Mouse (Mus musculus): ENCODE results near the gene Mfsd11. TPM values are rescaled to one million over a fixed set of nuclear protein-coding genes. Genes with fewer than 3 reads are reported as not detected.
A peak's percentile ranks its signal among the peaks of the same experiment; 100 is the strongest.

The Mfsd11 gene
- polyA plus RNA-seq (2016; fragmentation: Nextera tagmentation; extraction: Ambion mirVana) = 38.9 and 46.3 TPM in 2 replicates

- under 1% methylated on average over 75 of the region's 91 CpGs for WGBS
- Histone ChIP-seq H3K27me3 (no peaks in the 10 kb centered on the region), H3K36me3 (peaks cover 34% of the 10 kb centered on the region), H3K9ac (replicated peaks) (peak within 1 kb of the TSS; percentile 99), H3K27ac (replicated peaks) (peak within 1 kb of the TSS; percentile 96), H3K9me3 (no peaks in the 10 kb centered on the region), H3K4me1 (peaks cover 22% of the 10 kb centered on the region), H3K4me3 (peak within 1 kb of the TSS; percentile 92), H3K4me2 (replicated peaks) (peak within 1 kb of the TSS; percentile 84)
- ATAC-seq (ENCODE audit: low FRiP score, low read depth) = peak; percentile 41
Observed at GRCm38 (mm10) chr11:116852291-116852890, at the start of gene Mfsd11. Gene Mfsd11, plus strand, starts transcription at chr11:116852440.

- no peaks in the 10 kb centered on the region for H3K9me3 ChIP-seq
- no peak overlapping the region for H3K4me2 ChIP-seq (replicated peaks)
- H3K27ac ChIP-seq (replicated peaks) = no peak overlapping the region
- H3K4me3 ChIP-seq = no peak overlapping the region
- ATAC-seq (ENCODE audit: low FRiP score, low read depth) = no peak
- H3K36me3 ChIP-seq = 0 out of 2 replicates have a peak, but pooled peaks cover 2% of the 10 kb centered on the region
- no peak overlapping the region for H3K9ac ChIP-seq (replicated peaks)
- WGBS = 92% methylated on average over 5 of the region's 5 CpGs
- H3K27me3 ChIP-seq = no peaks in the 10 kb centered on the region
- H3K4me1 ChIP-seq = no peaks in the 10 kb centered on the region
Observed at GRCm38 (mm10) chr11:116802709-116803108, 49.5 kb upstream of the Mfsd11 start.

GRCm38 (mm10) chr11:116806136-116807071 lies 45.8 kb upstream of the Mfsd11 start:
- Histone ChIP-seq H3K27me3 (peaks cover 3% of the 10 kb centered on the region), H3K9me3 (no peaks in the 10 kb centered on the region), H3K4me1 (peaks cover 23% of the 10 kb centered on the region), H3K4me2 (replicated peaks) (no peak overlapping the region), H3K27ac (replicated peaks) (no peak overlapping the region), H3K36me3 (0 out of 2 replicates have a peak, but pooled peaks cover 2% of the 10 kb centered on the region), H3K9ac (replicated peaks) (no peak overlapping the region), H3K4me3 (no peak overlapping the region)
- 86% methylated on average over 15 of the region's 15 CpGs for WGBS
- no peak for ATAC-seq (ENCODE audit: low FRiP score, low read depth)

GRCm38 (mm10) chr11:116807116-116807515 lies 45.1 kb upstream of the Mfsd11 start:
- Histone ChIP-seq H3K36me3 (0 out of 2 replicates have a peak, but pooled peaks cover 2% of the 10 kb centered on the region), H3K4me1 (peaks cover 30% of the 10 kb centered on the region), H3K9me3 (no peaks in the 10 kb centered on the region), H3K27ac (replicated peaks) (no peak overlapping the region), H3K4me2 (replicated peaks) (no peak overlapping the region), H3K27me3 (peaks cover 3% of the 10 kb centered on the region), H3K4me3 (no peak overlapping the region), H3K9ac (replicated peaks) (no peak overlapping the region)
- ATAC-seq (ENCODE audit: low FRiP score, low read depth) = no peak
- 65% methylated on average over 7 of the region's 7 CpGs for WGBS

GRCm38 (mm10) chr11:116807526-116807925 lies 44.7 kb upstream of the Mfsd11 start:
- Histone ChIP-seq H3K27ac (replicated peaks) (no peak overlapping the region), H3K9me3 (no peaks in the 10 kb centered on the region), H3K27me3 (peaks cover 3% of the 10 kb centered on the region), H3K4me2 (replicated peaks) (no peak overlapping the region), H3K36me3 (0 out of 2 replicates have a peak, but pooled peaks cover 2% of the 10 kb centered on the region), H3K9ac (replicated peaks) (no peak overlapping the region), H3K4me3 (no peak overlapping the region), H3K4me1 (peaks cover 34% of the 10 kb centered on the region)
- 85% methylated on average over 2 of the region's 3 CpGs for WGBS
- no peak for ATAC-seq (ENCODE audit: low FRiP score, low read depth)

GRCm38 (mm10) chr11:116807938-116808606 lies 44.2 kb upstream of the Mfsd11 start:
- no peak overlapping the region for H3K9ac ChIP-seq (replicated peaks)
- H3K27me3 ChIP-seq = peaks cover 3% of the 10 kb centered on the region
- no peak overlapping the region for H3K4me2 ChIP-seq (replicated peaks)
- no peak overlapping the region for H3K4me3 ChIP-seq
- H3K4me1 ChIP-seq = peaks cover 39% of the 10 kb centered on the region
- WGBS = 27% methylated on average over 7 of the region's 7 CpGs
- 0 out of 2 replicates have a peak, but pooled peaks cover 2% of the 10 kb centered on the region for H3K36me3 ChIP-seq
- ATAC-seq (ENCODE audit: low FRiP score, low read depth) = no peak
- peak overlapping the region; percentile 2 for H3K27ac ChIP-seq (replicated peaks)
- no peaks in the 10 kb centered on the region for H3K9me3 ChIP-seq

GRCm38 (mm10) chr11:116808811-116809395 lies 43.3 kb upstream of the Mfsd11 start:
- Histone ChIP-seq H3K9ac (replicated peaks) (no peak overlapping the region), H3K27me3 (peaks cover 3% of the 10 kb centered on the region), H3K27ac (replicated peaks) (peak overlapping the region; percentile 2; the same call in 1 of the 2 replicates), H3K9me3 (no peaks in the 10 kb centered on the region), H3K4me1 (peaks cover 47% of the 10 kb centered on the region), H3K4me3 (no peak overlapping the region), H3K36me3 (0 out of 2 replicates have a peak, but pooled peaks cover 2% of the 10 kb centered on the region), H3K4me2 (replicated peaks) (no peak overlapping the region)
- ATAC-seq (ENCODE audit: low FRiP score, low read depth) = no peak
- 76% methylated on average over 11 of the region's 11 CpGs for WGBS

GRCm38 (mm10) chr11:116809520-116809919 lies 42.7 kb upstream of the Mfsd11 start:
- Histone ChIP-seq H3K27ac (replicated peaks) (peak overlapping the region; percentile 98; the same call in 1 of the 2 replicates), H3K36me3 (no peaks in the 10 kb centered on the region), H3K27me3 (peaks cover 3% of the 10 kb centered on the region), H3K4me3 (no peak overlapping the region), H3K9me3 (no peaks in the 10 kb centered on the region), H3K9ac (replicated peaks) (no peak overlapping the region), H3K4me2 (replicated peaks) (no peak overlapping the region), H3K4me1 (peaks cover 54% of the 10 kb centered on the region)
- ATAC-seq (ENCODE audit: low FRiP score, low read depth) = no peak
- 79% methylated on average over 8 of the region's 8 CpGs for WGBS

GRCm38 (mm10) chr11:116810528-116810927 lies 41.7 kb upstream of the Mfsd11 start:
- peaks cover 3% of the 10 kb centered on the region for H3K27me3 ChIP-seq
- peak overlapping the region; percentile 34; the same call in 1 of the 2 replicates for H3K4me3 ChIP-seq
- ATAC-seq (ENCODE audit: low FRiP score, low read depth) = no peak
- H3K27ac ChIP-seq (replicated peaks) = peak overlapping the region; percentile 98
- H3K9me3 ChIP-seq = no peaks in the 10 kb centered on the region
- H3K4me1 ChIP-seq = peaks cover 63% of the 10 kb centered on the region
- peak overlapping the region; percentile 59 for H3K9ac ChIP-seq (replicated peaks)
- H3K4me2 ChIP-seq (replicated peaks) = peak overlapping the region; percentile 55
- no peaks in the 10 kb centered on the region for H3K36me3 ChIP-seq
- 36% methylated on average over 11 of the region's 11 CpGs for WGBS

- H3K9me3 ChIP-seq = no peaks in the 10 kb centered on the region
- peak overlapping the region; percentile 34 for H3K4me3 ChIP-seq
- peak overlapping the region; percentile 55 for H3K4me2 ChIP-seq (replicated peaks)
- peaks cover 3% of the 10 kb centered on the region for H3K27me3 ChIP-seq
- 2% methylated on average over 31 of the region's 32 CpGs for WGBS
- H3K4me1 ChIP-seq = peaks cover 69% of the 10 kb centered on the region
- H3K27ac ChIP-seq (replicated peaks) = peak overlapping the region; percentile 98
- ATAC-seq (ENCODE audit: low FRiP score, low read depth) = peak; percentile 90
- H3K36me3 ChIP-seq = no peaks in the 10 kb centered on the region
- peak overlapping the region; percentile 59 for H3K9ac ChIP-seq (replicated peaks)
Observed at GRCm38 (mm10) chr11:116810983-116811901, 41.0 kb upstream of the Mfsd11 start.

All from midbrain, embryonic 12.5 days (tissue).